Mouse (Mus musculus) testis, adult 2 months (tissue): Measurements from ENCODE around the gene Nelfcd. TPM values are rescaled to one million over a fixed set of nuclear protein-coding genes. Genes with fewer than 3 reads are reported as not detected.

Experiments
- H3K27ac ChIP-seq: fragments of 200-500 bp; 2 replicates; pipeline ENCODE4 v1.5.1; 2012; ENCODE audit warnings: low read depth, low read length; ENCODE audit not compliant: control insufficient read depth, insufficient read depth
- H3K27me3 ChIP-seq: fragments of 200-500 bp; 2 replicates; pipeline ENCODE4 v1.6.1; 2012; ENCODE audit warnings: mild to moderate bottlenecking, low read length, moderate library complexity; ENCODE audit not compliant: control insufficient read depth, insufficient read depth
- H3K36me3 ChIP-seq: fragments of 200-500 bp; 2 replicates; pipeline ENCODE4 v1.6.1; 2012; ENCODE audit warnings: mild to moderate bottlenecking, low read length; ENCODE audit not compliant: control insufficient read depth, insufficient read depth
- H3K4me1 ChIP-seq: fragments of 200-500 bp; 2 replicates; pipeline ENCODE4 v1.6.1; 2012; ENCODE audit warnings: low read length; ENCODE audit not compliant: control insufficient read depth, insufficient read depth
- H3K4me3 ChIP-seq: fragments of 200-500 bp; 2 replicates; pipeline ENCODE4 v1.5.1; 2012; ENCODE audit warnings: low read depth, mild to moderate bottlenecking, low read length, moderate library complexity, mixed read lengths; ENCODE audit not compliant: control insufficient read depth
- CTCF ChIP-seq: fragments of 200-500 bp; IDR thresholded peaks from 2 replicates; pipeline ENCODE4 v1.5.1; 2012; ENCODE audit warnings: low read depth, mild to moderate bottlenecking, inconsistent platforms, low read length, moderate library complexity; ENCODE audit not compliant: control insufficient read depth, insufficient read depth, insufficient replicate concordance
- POLR2A ChIP-seq: fragments of 200-500 bp; IDR thresholded peaks from 2 replicates; pipeline ENCODE4 v1.6.1; 2012; ENCODE audit warnings: low read depth, mild to moderate bottlenecking, inconsistent platforms, low read length, moderate library complexity; ENCODE audit not compliant: control insufficient read depth
- polyA plus RNA-seq: library from polyadenylated mRNA; depleted of rRNA; stranded (reverse); fragments of >200 nt; gene quantifications from 2 replicates; pipeline ENCODE4 v1.2.3, GENCODE M21; 2012; rRNA removed

The Nelfcd gene
- 25.8 and 28.4 TPM in 2 replicates for polyA plus RNA-seq

DNA sequence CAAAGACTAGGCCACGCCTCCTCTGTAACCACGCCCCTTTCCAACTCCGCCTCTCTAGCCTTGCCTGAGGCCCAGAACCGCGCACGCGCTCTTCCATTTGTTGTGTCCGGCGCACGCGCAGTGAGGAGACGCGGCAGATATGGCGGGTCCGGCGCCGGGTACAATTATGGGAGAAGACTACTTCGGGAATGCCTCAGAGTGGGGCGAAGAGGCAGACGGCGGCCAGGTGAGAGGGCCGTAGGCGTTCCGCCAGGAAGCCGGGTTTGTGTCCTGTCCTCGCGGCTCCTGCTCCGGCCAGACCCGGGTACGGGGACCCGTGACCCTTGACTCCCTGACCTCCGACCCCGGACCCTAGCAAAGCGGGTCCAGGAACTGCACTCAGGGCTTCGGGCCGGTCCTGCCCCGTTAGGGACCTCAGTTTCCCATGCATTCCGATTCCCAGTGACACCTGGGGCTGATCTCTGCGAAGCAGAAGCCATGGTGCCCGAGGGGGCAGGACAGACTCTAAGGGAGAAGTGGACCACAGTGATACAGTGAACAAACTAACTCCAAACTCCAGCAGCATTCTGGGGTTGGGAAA is at the start of gene Nelfcd:
TSS of gene Nelfcd (plus strand) at position 74 of the 580 bp plus-strand sequence.
- peak within 1 kb of the TSS; percentile 99 for H3K4me3 ChIP-seq
- H3K4me1 ChIP-seq: peaks cover 8% of the 10 kb centered on the region
- H3K27ac ChIP-seq: peak within 1 kb of the TSS; percentile 84
- no peaks in the 10 kb centered on the region for H3K27me3 ChIP-seq
- TF ChIP-seq POLR2A (peak; percentile 48), CTCF (no peak)
- H3K36me3 ChIP-seq: no peaks in the 10 kb centered on the region

DNA sequence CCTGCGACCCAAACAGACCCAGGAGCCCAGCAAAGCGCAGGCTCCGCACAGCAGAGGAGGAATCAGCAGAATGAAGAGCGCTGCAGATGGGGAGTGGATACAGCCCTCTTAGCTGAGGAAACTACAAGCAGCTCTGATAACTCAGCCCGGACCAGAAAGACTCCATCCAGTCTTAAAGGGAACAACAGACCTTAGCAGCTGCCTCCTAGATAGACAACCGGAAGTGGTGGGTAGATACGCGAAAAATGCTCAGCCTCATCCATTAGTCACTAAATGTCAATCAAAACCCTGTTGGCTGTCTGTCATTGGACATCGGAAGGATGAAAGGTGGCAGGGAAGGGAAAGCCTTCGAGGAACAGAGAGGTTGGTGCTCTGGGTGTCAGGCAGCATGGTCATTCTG is 49.0 kb upstream of the Nelfcd start:
- Histone ChIP-seq H3K4me1 (no peaks in the 10 kb centered on the region), H3K4me3 (no peak overlapping the region), H3K27me3 (no peaks in the 10 kb centered on the region), H3K36me3 (no peaks in the 10 kb centered on the region), H3K27ac (no peak overlapping the region)
- TF ChIP-seq POLR2A (no peak), CTCF (no peak)

DNA sequence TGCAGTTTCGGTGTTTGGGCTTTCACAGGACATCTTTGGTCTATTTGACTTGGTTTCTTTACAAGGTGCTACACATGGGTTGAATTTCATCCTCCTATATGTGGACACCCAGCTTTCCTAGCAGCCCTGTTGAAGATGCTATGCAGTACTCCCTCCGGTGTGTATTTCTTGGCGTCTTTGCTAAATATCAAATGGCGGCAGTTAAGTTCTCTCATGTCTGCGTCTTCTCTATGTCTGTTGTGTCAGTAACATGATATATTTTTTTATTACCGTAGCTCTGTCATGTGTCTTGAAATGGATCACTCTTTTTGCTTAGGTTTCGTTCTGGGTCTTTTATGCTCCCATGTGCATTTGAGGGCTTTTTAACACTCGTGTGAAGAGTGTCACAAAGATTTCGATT is 34.6 kb upstream of the Nelfcd start:
- no peaks in the 10 kb centered on the region for H3K27me3 ChIP-seq
- H3K4me3 ChIP-seq: no peak overlapping the region
- TF ChIP-seq POLR2A: no peak
- TF ChIP-seq CTCF: no peak
- no peaks in the 10 kb centered on the region for H3K4me1 ChIP-seq
- H3K36me3 ChIP-seq: no peaks in the 10 kb centered on the region
- no peak overlapping the region for H3K27ac ChIP-seq

DNA sequence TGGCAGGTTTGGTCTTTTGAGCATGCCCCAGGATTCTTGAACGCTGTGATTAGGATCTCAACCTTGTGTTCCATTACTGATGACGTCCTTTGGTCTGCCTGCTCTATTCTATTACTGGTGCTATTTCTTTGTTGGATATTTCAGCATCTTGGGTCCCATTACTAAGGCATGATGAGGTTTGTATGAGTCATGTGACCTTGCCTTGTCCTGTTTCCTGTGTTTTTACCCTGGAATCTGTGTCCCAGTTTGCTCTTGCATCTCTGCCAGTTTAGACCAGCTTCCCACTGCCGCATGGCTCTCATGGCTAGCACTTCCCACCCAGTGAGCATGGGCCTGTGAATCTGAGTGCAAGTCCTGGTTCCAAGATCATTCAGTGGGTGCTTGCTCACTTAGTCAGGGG is 23.7 kb upstream of the Nelfcd start:
- H3K4me3 ChIP-seq: no peak overlapping the region
- peaks cover 2% of the 10 kb centered on the region; the same call in 1 of the 2 replicates for H3K4me1 ChIP-seq
- H3K27ac ChIP-seq: no peak overlapping the region
- H3K36me3 ChIP-seq: no peaks in the 10 kb centered on the region
- H3K27me3 ChIP-seq: no peaks in the 10 kb centered on the region
- TF ChIP-seq CTCF (no peak), POLR2A (no peak)

DNA sequence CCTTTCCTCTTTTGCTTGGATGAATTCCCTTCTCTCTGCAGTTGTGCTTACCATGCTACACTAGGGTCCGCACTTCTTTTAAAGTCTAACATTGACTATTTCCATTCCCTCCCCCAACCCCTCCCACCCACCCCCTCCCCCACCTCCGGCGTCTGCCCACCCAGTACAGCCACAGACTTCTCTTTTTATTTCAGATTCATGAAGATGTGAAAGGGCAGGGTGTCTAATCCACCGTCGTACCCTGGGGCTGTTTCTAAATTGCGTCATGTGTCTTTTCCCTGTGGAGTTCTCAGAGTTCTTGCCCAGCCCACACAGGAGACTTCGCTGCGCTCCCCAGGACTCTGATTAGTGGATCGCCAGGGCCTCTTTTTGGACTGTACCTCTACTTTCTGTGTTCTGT is 23.1 kb upstream of the Nelfcd start:
- TF ChIP-seq CTCF: no peak
- TF ChIP-seq POLR2A: no peak
- Histone ChIP-seq H3K4me3 (no peak overlapping the region), H3K36me3 (no peaks in the 10 kb centered on the region), H3K27ac (no peak overlapping the region), H3K4me1 (peaks cover 2% of the 10 kb centered on the region; the same call in 1 of the 2 replicates), H3K27me3 (no peaks in the 10 kb centered on the region)

DNA sequence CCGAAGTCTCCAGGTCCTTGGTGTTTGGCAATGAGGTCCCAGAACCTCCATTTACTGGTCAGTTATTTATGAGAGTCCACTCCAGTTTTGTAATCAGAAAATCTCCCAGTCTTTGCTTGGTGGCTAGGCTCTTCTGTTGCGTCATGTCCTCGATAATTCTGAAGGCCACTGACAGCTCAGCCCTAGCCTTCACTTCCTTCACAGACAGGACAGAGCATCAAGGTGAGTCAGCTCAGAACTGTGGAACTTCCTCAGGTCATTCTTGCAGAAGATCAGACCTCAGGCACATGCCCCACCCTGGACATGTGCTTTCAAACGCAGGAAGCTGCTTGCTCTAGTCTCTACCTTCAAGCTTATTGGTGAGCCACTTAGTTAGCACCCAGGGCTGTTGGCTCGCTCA is 22.2 kb upstream of the Nelfcd start:
- Histone ChIP-seq H3K4me1 (peaks cover 2% of the 10 kb centered on the region; the same call in 1 of the 2 replicates), H3K4me3 (no peak overlapping the region), H3K27ac (no peak overlapping the region), H3K27me3 (no peaks in the 10 kb centered on the region), H3K36me3 (no peaks in the 10 kb centered on the region)
- TF ChIP-seq POLR2A: no peak
- no peak for TF ChIP-seq CTCF

DNA sequence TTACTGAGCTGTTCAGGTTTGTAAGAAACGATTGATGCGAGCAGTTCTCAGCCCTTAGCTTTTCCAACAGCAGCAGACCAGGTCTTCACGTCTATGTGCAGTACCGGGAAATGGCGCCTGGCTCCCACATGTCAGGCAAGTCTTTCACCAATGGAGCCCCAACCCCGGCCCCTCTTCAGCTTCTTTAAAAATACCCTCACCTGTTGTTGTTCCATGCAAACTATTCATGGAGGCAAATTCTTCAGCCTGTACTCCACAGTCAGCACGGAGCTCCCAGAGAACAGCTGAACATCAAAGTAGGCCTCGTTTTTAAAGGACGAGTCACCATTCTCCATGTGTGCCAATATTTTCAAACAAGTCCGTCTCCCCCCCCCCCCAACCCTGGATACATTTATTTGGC is 19.0 kb upstream of the Nelfcd start:
- H3K27ac ChIP-seq: no peak overlapping the region
- no peaks in the 10 kb centered on the region for H3K36me3 ChIP-seq
- no peaks in the 10 kb centered on the region for H3K4me1 ChIP-seq
- no peak for TF ChIP-seq POLR2A
- TF ChIP-seq CTCF: no peak
- H3K4me3 ChIP-seq: no peak overlapping the region
- no peaks in the 10 kb centered on the region for H3K27me3 ChIP-seq

DNA sequence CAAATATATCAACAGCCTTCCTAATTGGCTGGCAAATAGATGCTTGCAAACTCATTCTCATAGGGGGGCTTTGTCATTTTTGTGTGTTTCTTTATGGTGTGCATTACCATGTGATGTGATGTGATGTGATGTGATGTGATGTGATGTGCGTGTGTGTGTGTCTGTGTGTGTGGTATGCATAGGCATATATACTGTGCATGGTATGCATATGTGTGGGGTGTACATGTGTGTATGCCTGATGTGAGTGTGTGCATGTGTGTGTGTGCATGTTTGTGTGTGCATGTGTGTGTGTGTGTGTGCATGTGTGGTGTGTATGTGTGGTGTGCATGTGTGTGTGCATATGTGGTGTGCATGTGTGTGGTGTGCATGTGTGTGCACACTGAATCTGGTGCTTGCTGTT is 18.5 kb upstream of the Nelfcd start:
- TF ChIP-seq CTCF (no peak), POLR2A (no peak)

More for the DNA sequence above, 18.5 kb upstream of the Nelfcd start:
- H3K27ac ChIP-seq: no peak overlapping the region
- H3K4me3 ChIP-seq: no peak overlapping the region
- no peaks in the 10 kb centered on the region for H3K4me1 ChIP-seq
- no peaks in the 10 kb centered on the region for H3K27me3 ChIP-seq
- H3K36me3 ChIP-seq: no peaks in the 10 kb centered on the region
